Comparison of ENCODE assay signal across 8 mouse cellular contexts in genomic region chr2:30692561-30693205, GRCm38 (mm10).
DNase-seq lines count a peak whose midpoint lies in the region; ATAC-seq and TF ChIP-seq lines count a peak whose summit lies in the region.

No protein-coding gene starts in this region.

- TF ChIP-seq POLR2A in embryonic fibroblast, embryonic 13.5 days (IDR thresholded peaks at IDR 0.05; ENCODE audit: low read depth, low read length): peak; percentile 30; the same call in 1 of the 2 replicates
- TF ChIP-seq POLR2A in liver, adult 2 months (IDR thresholded peaks at IDR 0.05; ENCODE audit: extremely low read depth, insufficient read depth, low read length): no peak

- peak overlapping the region; percentile 80 for H3K9ac ChIP-seq in hindbrain, embryonic 12.5 days
- H3K9ac ChIP-seq in liver, adult 2 months (ENCODE audit: low read depth, low read length): peak overlapping the region; percentile 12; the same call in 1 of the 2 replicates
- peak overlapping the region; percentile 80 for H3K9ac ChIP-seq in neural tube, embryonic 12.5 days

- no peaks in the 10 kb centered on the region for H3K9me3 ChIP-seq in hindbrain, embryonic 12.5 days (replicated peaks)
- H3K9me3 ChIP-seq in neural tube, embryonic 12.5 days: no peaks in the 10 kb centered on the region

- no peaks in the 10 kb centered on the region for H3K27me3 ChIP-seq in hindbrain, embryonic 12.5 days
- H3K27me3 ChIP-seq in liver, adult 2 months (ENCODE audit: control insufficient read depth, insufficient read depth, low read length): no peaks in the 10 kb centered on the region
- no peaks in the 10 kb centered on the region for H3K27me3 ChIP-seq in neural tube, embryonic 12.5 days (replicated peaks)

- 0% methylated on average over 12 of the region's 13 CpGs for WGBS in hindbrain, embryonic 12.5 days
- WGBS in liver, adult 2 months: 19% methylated on average over 13 of the region's 13 CpGs
- 1% methylated on average over 13 of the region's 13 CpGs for WGBS in neural tube, embryonic 12.5 days

- no peak for TF ChIP-seq CTCF in embryonic fibroblast, embryonic 13.5 days (IDR thresholded peaks at IDR 0.05; ENCODE audit: borderline replicate concordance, insufficient read depth, low read length)
- no peak for TF ChIP-seq CTCF in liver, adult 2 months (IDR thresholded peaks at IDR 0.05; ENCODE audit: low read depth, low read length)

- H3K36me3 ChIP-seq in hindbrain, embryonic 12.5 days: no peaks in the 10 kb centered on the region
- no peaks in the 10 kb centered on the region for H3K36me3 ChIP-seq in liver, adult 2 months (ENCODE audit: control insufficient read depth, insufficient read depth, low read length)
- H3K36me3 ChIP-seq in neural tube, embryonic 12.5 days: no peaks in the 10 kb centered on the region

- peak overlapping the region; percentile 88 for H3K27ac ChIP-seq in embryonic fibroblast, embryonic 13.5 days (ENCODE audit: insufficient read depth, low read length)
- peak overlapping the region; percentile 100 for H3K27ac ChIP-seq in hindbrain, embryonic 12.5 days
- H3K27ac ChIP-seq in liver, adult 2 months (replicated peaks; ENCODE audit: insufficient read depth, low read depth, low read length): peak overlapping the region; percentile 20; the same call in 1 of the 2 replicates
- peak overlapping the region; percentile 100 for H3K27ac ChIP-seq in neural tube, embryonic 12.5 days

- no peaks in the 10 kb centered on the region for H3K79me2 ChIP-seq in liver, adult 2 months (ENCODE audit: control insufficient read depth, insufficient read depth, low read length)

- H3K4me2 ChIP-seq in hindbrain, embryonic 12.5 days (replicated peaks): peak overlapping the region; percentile 58
- H3K4me2 ChIP-seq in neural tube, embryonic 12.5 days (replicated peaks): peak overlapping the region; percentile 65

- DNase-seq in heart, adult 11 months: peak; percentile 97
- DNase-seq in heart, adult 8-10 months (ENCODE audit: low spot score): no peak
- peak; percentile 55 for DNase-seq in ZHBTc4 (ENCODE audit: low read depth, low spot score)
- DNase-seq in liver, adult 2 months (ENCODE audit: extremely low read depth, low read depth, low spot score): no peak
- no peak for DNase-seq in Muller cell, postnatal 12 days (ENCODE audit: inconsistent ontology term)

- peak; percentile 86 for ATAC-seq in hindbrain, embryonic 12.5 days (ENCODE audit: low FRiP score)
- ATAC-seq in neural tube, embryonic 12.5 days (ENCODE audit: low FRiP score, low read depth): peak; percentile 89

- H3K4me3 ChIP-seq in embryonic fibroblast, embryonic 13.5 days (ENCODE audit: insufficient read depth, low read length): no peak overlapping the region
- peak overlapping the region; percentile 31 for H3K4me3 ChIP-seq in hindbrain, embryonic 12.5 days
- no peak overlapping the region for H3K4me3 ChIP-seq in liver, adult 2 months (ENCODE audit: insufficient read depth, low read depth, low read length)
- peak overlapping the region; percentile 13; the same call in 1 of the 2 replicates for H3K4me3 ChIP-seq in neural tube, embryonic 12.5 days

- peaks cover 5% of the 10 kb centered on the region for H3K4me1 ChIP-seq in embryonic fibroblast, embryonic 13.5 days (ENCODE audit: control insufficient read depth, insufficient read depth, low read length)
- peaks cover 64% of the 10 kb centered on the region for H3K4me1 ChIP-seq in hindbrain, embryonic 12.5 days
- H3K4me1 ChIP-seq in liver, adult 2 months (ENCODE audit: control insufficient read depth, insufficient read depth, low read length): peaks cover 28% of the 10 kb centered on the region
- H3K4me1 ChIP-seq in neural tube, embryonic 12.5 days: peaks cover 59% of the 10 kb centered on the region

Comparison
In these comparisons a context has a peak if more than half of its experiments do, and no peak if none do; other contexts are left out.
1. DNase-seq: peak in heart, adult 11 months (single experiment) and ZHBTc4 (single experiment); none in heart, adult 8-10 months (single experiment), liver, adult 2 months (single experiment) and Muller cell, postnatal 12 days (single experiment).
2. H3K27ac ChIP-seq: peak in every context shown above with its lines; median percentile 100 in hindbrain, embryonic 12.5 days; 100 in neural tube, embryonic 12.5 days; 88 in embryonic fibroblast, embryonic 13.5 days; 20 in liver, adult 2 months.
3. H3K4me3 ChIP-seq: peak in hindbrain, embryonic 12.5 days (single experiment) and neural tube, embryonic 12.5 days (single experiment); none in embryonic fibroblast, embryonic 13.5 days (single experiment) and liver, adult 2 months (single experiment).
4. H3K9ac ChIP-seq: peak in every context shown above with its lines; median percentile 80 in hindbrain, embryonic 12.5 days; 80 in neural tube, embryonic 12.5 days; 12 in liver, adult 2 months.